8 mouse cellular contexts compared by ENCODE assay signal in genomic region chr8:11004781-11005459, GRCm38 (mm10). TPM values are rescaled to one million over a fixed set of nuclear protein-coding genes. Genes with fewer than 3 reads are reported as not detected.
DNase-seq lines count a peak whose midpoint lies in the region; ATAC-seq and TF ChIP-seq lines count a peak whose summit lies in the region.

No protein-coding gene starts in this region.

- no peak for TF ChIP-seq CTCF in heart, adult 2 months (IDR thresholded peaks at IDR 0.05)

- intact Hi-C loops in heart, adult 2 months (cut with DNase I) = loop anchor here (5.0 kb wide), 4 partner anchors 53 to 353 kb away; no protein-coding TSS in a partner anchor
- intact Hi-C loops in heart, postnatal 14 days (cut with DNase I) = loop anchor here (5.0 kb wide), 5 partner anchors 43 to 568 kb away; no protein-coding TSS in a partner anchor

- 0 out of 2 replicates have a peak, but pooled peaks cover 2% of the 10 kb centered on the region for H3K79me2 ChIP-seq in heart, adult 2 months (replicated peaks; ENCODE audit: control insufficient read depth, insufficient read depth, low read length)

- H3K27me3 ChIP-seq in heart, adult 2 months (ENCODE audit: control insufficient read depth, insufficient read depth, low read length) = no peaks in the 10 kb centered on the region
- H3K27me3 ChIP-seq in forebrain, embryonic 14.5 days (replicated peaks; ENCODE audit: control insufficient read depth, insufficient read depth, low read length) = no peaks in the 10 kb centered on the region
- H3K27me3 ChIP-seq in liver, embryonic 12.5 days (replicated peaks) = 0 out of 2 replicates have a peak, but pooled peaks cover 3% of the 10 kb centered on the region

- peak overlapping the region; percentile 93 for H3K4me2 ChIP-seq in forebrain, embryonic 14.5 days (ENCODE audit: low read length)
- peak overlapping the region; percentile 90 for H3K4me2 ChIP-seq in liver, embryonic 12.5 days

- 72% methylated on average over 22 of the region's 22 CpGs for WGBS in heart, adult 2 months
- 79% methylated on average over 22 of the region's 22 CpGs for WGBS in forebrain, embryonic 14.5 days
- 77% methylated on average over 22 of the region's 22 CpGs for WGBS in liver, embryonic 12.5 days (ENCODE audit: insufficient replicate concordance)

- DNase-seq in heart, adult 2 months = no peak
- DNase-seq in heart, postnatal 14 days = no peak
- no peak for DNase-seq in ES-E14 (ENCODE audit: low read depth, low spot score)
- DNase-seq in forebrain, embryonic 14.5 days (ENCODE audit: low spot score) = no peak
- no peak for DNase-seq in adrenal gland, postnatal 4 days (ENCODE audit: low spot score in 2 of 2)
- no peak for DNase-seq in adrenal gland, adult 18-20 months (ENCODE audit: low spot score in 2 of 2)

- no peak overlapping the region for H3K27ac ChIP-seq in heart, adult 2 months
- no peak overlapping the region for H3K27ac ChIP-seq in ES-E14 (ENCODE audit: insufficient read depth, low read depth, low read length, poor library complexity, severe bottlenecking)
- no peak overlapping the region for H3K27ac ChIP-seq in forebrain, embryonic 14.5 days (ENCODE audit: low read depth, low read length)
- peak overlapping the region; percentile 67 for H3K27ac ChIP-seq in liver, embryonic 12.5 days

- H3K36me3 ChIP-seq in heart, adult 2 months (ENCODE audit: control insufficient read depth, insufficient read depth, low read length) = no peaks in the 10 kb centered on the region
- H3K36me3 ChIP-seq in ES-E14 (ENCODE audit: control insufficient read depth, insufficient read depth, low read length, poor library complexity, severe bottlenecking) = peaks cover 11% of the 10 kb centered on the region; the same call in 1 of the 2 replicates
- H3K36me3 ChIP-seq in forebrain, embryonic 14.5 days (ENCODE audit: control insufficient read depth, insufficient read depth, low read length) = peaks cover 12% of the 10 kb centered on the region; the same call in 1 of the 2 replicates
- peaks cover 56% of the 10 kb centered on the region for H3K36me3 ChIP-seq in liver, embryonic 12.5 days

- H3K9me3 ChIP-seq in ES-E14 (ENCODE audit: control insufficient read depth, insufficient read depth, low read depth, low read length) = no peaks in the 10 kb centered on the region
- no peaks in the 10 kb centered on the region for H3K9me3 ChIP-seq in forebrain, embryonic 14.5 days (replicated peaks; ENCODE audit: control insufficient read depth, low read length)
- no peaks in the 10 kb centered on the region for H3K9me3 ChIP-seq in liver, embryonic 12.5 days (replicated peaks)

- ATAC-seq in forebrain, embryonic 14.5 days = no peak
- ATAC-seq in liver, embryonic 12.5 days = no peak
- no peak for ATAC-seq in megakaryocyte-erythroid progenitor cell, adult 5-6 weeks (replicated peaks; ENCODE audit: low FRiP score, low TSS enrichment, poor library complexity, severe bottlenecking)

- peak overlapping the region; percentile 44 for H3K4me3 ChIP-seq in heart, adult 2 months
- peak overlapping the region; percentile 26 to 51 for H3K4me3 ChIP-seq in ES-E14 (ENCODE audit: insufficient read depth in 1 of 2, low read depth in 1 of 2, low read length in 2 of 2, poor library complexity in 1 of 2, severe bottlenecking in 1 of 2)
- H3K4me3 ChIP-seq in forebrain, embryonic 14.5 days (ENCODE audit: low read depth, low read length) = peak overlapping the region; percentile 75
- H3K4me3 ChIP-seq in liver, embryonic 12.5 days = peak overlapping the region; percentile 88

- in situ Hi-C loops in ES-E14 (cut with MboI; ENCODE audit: low sequenced_read_pairs in 2 of 2, unreplicated experiment in 2 of 2) = no loop called here

- H3K4me1 ChIP-seq in heart, adult 2 months (ENCODE audit: control insufficient read depth, insufficient read depth, low read length) = peaks cover 13% of the 10 kb centered on the region
- peaks cover 3 to 36% of the 10 kb centered on the region in 2 experiments for H3K4me1 ChIP-seq in ES-E14 (ENCODE audit: control insufficient read depth in 2 of 2, insufficient read depth in 2 of 2, low read length in 2 of 2, poor library complexity in 1 of 2)
- H3K4me1 ChIP-seq in forebrain, embryonic 14.5 days (ENCODE audit: control insufficient read depth, insufficient read depth, low read length) = peaks cover 70% of the 10 kb centered on the region
- H3K4me1 ChIP-seq in liver, embryonic 12.5 days = peaks cover 72% of the 10 kb centered on the region

- TF ChIP-seq POLR2A in heart, adult 2 months (IDR thresholded peaks at IDR 0.05; ENCODE audit: insufficient read depth, low read depth, low read length) = no peak

- no peak for TF ChIP-seq EP300 in heart, adult 2 months (IDR thresholded peaks at IDR 0.05; ENCODE audit: insufficient read depth, low read depth, low read length)

- peak overlapping the region; percentile 34; the same call in 1 of the 2 replicates for H3K9ac ChIP-seq in heart, adult 2 months (ENCODE audit: low read depth, low read length)
- H3K9ac ChIP-seq in ES-E14 (ENCODE audit: insufficient read depth, low read depth, low read length, poor library complexity, severe bottlenecking) = peak overlapping the region; percentile 7; the same call in 1 of the 2 replicates
- H3K9ac ChIP-seq in forebrain, embryonic 14.5 days (ENCODE audit: low read length) = peak overlapping the region; percentile 85
- H3K9ac ChIP-seq in liver, embryonic 12.5 days = peak overlapping the region; percentile 94

TF ChIP-seq in ES-E14, 5 proteins besides CTCF, POLR2A, EP300 and RAD21:
- TF ChIP-seq ZNF384 (IDR thresholded peaks at IDR 0.05; ENCODE audit: low read depth, low read length) (no peak), CHD2 (IDR thresholded peaks at IDR 0.05; ENCODE audit: low read depth, low read length) (no peak), MAFK (IDR thresholded peaks at IDR 0.05; ENCODE audit: insufficient read depth, low read depth, low read length) (no peak), ZC3H11A (IDR thresholded peaks at IDR 0.05; ENCODE audit: borderline replicate concordance, low read depth, low read length) (no peak), HCFC1 (IDR thresholded peaks at IDR 0.05; ENCODE audit: borderline replicate concordance, insufficient read depth, low read length) (no peak)

RNA-seq across cellular contexts. Expression of gene Irs2, which starts 3.3 kb away (rescaled TPM):
- 10 to 100 TPM; 13.5 to 19.0 TPM for total RNA-seq in heart, adult 2 months (2021)
- 4.5 TPM in 2 replicates for polyA plus RNA-seq in heart, adult 2 months (2012; rRNA removed)
- total RNA-seq in heart, postnatal 14 days (2021) = 10 to 100 TPM; 14.6 to 31.6 TPM
- 11.6 and 13.9 TPM in 2 replicates for total RNA-seq in ES-E14 (2012; rRNA removed)
- polyA plus RNA-seq in forebrain, embryonic 14.5 days (2014; fragmentation: Nextera tagmentation; extraction: Ambion mirVana) = 3.9 and 4.0 TPM in 2 replicates
- 9.6 and 10.4 TPM in 2 replicates for polyA plus RNA-seq in liver, embryonic 12.5 days (2016; fragmentation: Nextera tagmentation; extraction: Ambion mirVana)
- 11.8 and 12.7 TPM in 2 replicates for total RNA-seq in megakaryocyte-erythroid progenitor cell, adult 5-6 weeks (2014; fragmentation: Nextera tagmentation)
- total RNA-seq in megakaryocyte-erythroid progenitor cell, adult 5-6 weeks (2017) = 4.3 and 6.5 TPM in 2 replicates
- 10 to 100 TPM; 33.2 to 33.3 TPM for total RNA-seq in adrenal gland, postnatal 4 days (2021)
- 10 to 100 TPM; 34.3 to 52.8 TPM for total RNA-seq in adrenal gland, adult 18-20 months (2021)

Comparison
In these comparisons a context has a peak if more than half of its experiments do, and no peak if none do; other contexts are left out.
1. H3K9ac ChIP-seq: peak in every context shown above with its lines; median percentile 94 in liver, embryonic 12.5 days; 85 in forebrain, embryonic 14.5 days; 34 in heart, adult 2 months; 7 in ES-E14.